Mouse (Mus musculus) gastrocnemius, postnatal 36 days (tissue): ENCODE data around the gene Klhl8. TPM values are rescaled to one million over a fixed set of nuclear protein-coding genes. Genes with fewer than 3 reads are reported as not detected.

Source experiments
- DNase-seq, 2 experiments: peaks; one replicate each; pipeline ENCODE4 v3.0.0; 2022
- intact Hi-C: fragments of 180-260 bp; cut with DNase I; formaldehyde crosslinking; loops from one replicate; pipeline ENCODE4 v1.15.1; 2025
- total RNA-seq, 2 experiments: library from RNA; stranded (reverse); gene quantifications; 2 replicates each; pipeline ENCODE4 v1.2.3; 2021

The Klhl8 gene
- total RNA-seq, 2 experiments from 2014 or later: 21.9 to 22.5 TPM

- DNase-seq: no peak
- intact Hi-C loops: no loop called here
Measured at GRCm38 (mm10) chr5:103917357-103917895, 6.4 kb upstream of the Klhl8 start.

GRCm38 (mm10) chr5:103916595-103917356, 5.7 kb upstream of the Klhl8 start:
- intact Hi-C loops: no loop called here
- DNase-seq: no peak

- intact Hi-C loops: no loop called here
Measured at GRCm38 (mm10) chr5:103914335-103915226, 3.5 kb upstream of the Klhl8 start.

GRCm38 (mm10) chr5:103913150-103913549, 2.1 kb upstream of the Klhl8 start:
- intact Hi-C loops: no loop called here
- DNase-seq: no peak

More at GRCm38 (mm10) chr5:103914335-103915226, 3.5 kb upstream of the Klhl8 start:
- no peak for DNase-seq

- intact Hi-C loops: no loop called here
- DNase-seq: no peak
Measured at GRCm38 (mm10) chr5:103911555-103911954, 496 bp upstream of the Klhl8 start.

GRCm38 (mm10) chr5:103910156-103910555, 903 bp downstream of the Klhl8 start:
- DNase-seq: no peak
- intact Hi-C loops: no loop called here

- intact Hi-C loops: no loop called here
- DNase-seq: no peak
Measured at GRCm38 (mm10) chr5:103909466-103909865, 1.6 kb downstream of the Klhl8 start.

GRCm38 (mm10) chr5:103908851-103909250, 2.2 kb downstream of the Klhl8 start:
- intact Hi-C loops: no loop called here
- DNase-seq: no peak

- DNase-seq: no peak
- intact Hi-C loops: no loop called here
Measured at GRCm38 (mm10) chr5:103907844-103908243, 3.2 kb downstream of the Klhl8 start.

- intact Hi-C loops: no loop called here
- no peak for DNase-seq
Measured at GRCm38 (mm10) chr5:103906173-103906572, 4.9 kb downstream of the Klhl8 start.

GRCm38 (mm10) chr5:103898310-103898709, 12.7 kb downstream of the Klhl8 start:
- intact Hi-C loops: no loop called here
- DNase-seq: no peak

- no peak for DNase-seq
- intact Hi-C loops: no loop called here
Measured at GRCm38 (mm10) chr5:103889766-103890165, 21.3 kb downstream of the Klhl8 start.

- no peak for DNase-seq
- intact Hi-C loops: no loop called here
Measured at GRCm38 (mm10) chr5:103863759-103864158, 47.3 kb downstream of the Klhl8 start.

GRCm38 (mm10) chr5:103860622-103861021, 50.4 kb downstream of the Klhl8 start:
- intact Hi-C loops: no loop called here

GRCm38 (mm10) chr5:103857151-103857550, 53.9 kb downstream of the Klhl8 start:
- intact Hi-C loops: loop anchor here (2.0 kb wide), 1 partner anchor 70 kb away; no protein-coding TSS in a partner anchor
- DNase-seq: no peak

More at GRCm38 (mm10) chr5:103860622-103861021, 50.4 kb downstream of the Klhl8 start:
- no peak for DNase-seq

GRCm38 (mm10) chr5:103856286-103857009, 54.6 kb downstream of the Klhl8 start:
- intact Hi-C loops: loop anchor here (2.0 kb wide), 1 partner anchor 70 kb away; no protein-coding TSS in a partner anchor
- no peak for DNase-seq

GRCm38 (mm10) chr5:103855483-103856211, 55.4 kb downstream of the Klhl8 start:
- intact Hi-C loops: loop anchor here (2.0 kb wide), 1 partner anchor 71 kb away; no protein-coding TSS in a partner anchor
- no peak for DNase-seq

GRCm38 (mm10) chr5:103854807-103855194, 56.3 kb downstream of the Klhl8 start:
- intact Hi-C loops: no loop called here
- DNase-seq: no peak

GRCm38 (mm10) chr5:103854041-103854806, 56.8 kb downstream of the Klhl8 start:
- DNase-seq: no peak
- intact Hi-C loops: no loop called here
